Mouse (Mus musculus): ENCODE measurements around the gene Fam83b.

The Fam83b gene

GRCm38 (mm10) chr9:76566515-76567280 lies at the start of gene Fam83b:
Fam83b (minus strand) TSS chr9:76567116.
- no peak for DNase-seq

GRCm38 (mm10) chr9:76614165-76614564 lies 47.2 kb upstream of the Fam83b start:
- DNase-seq = no peak

- DNase-seq = no peak
Measured at GRCm38 (mm10) chr9:76603744-76604143, 36.8 kb upstream of the Fam83b start.

DNA sequence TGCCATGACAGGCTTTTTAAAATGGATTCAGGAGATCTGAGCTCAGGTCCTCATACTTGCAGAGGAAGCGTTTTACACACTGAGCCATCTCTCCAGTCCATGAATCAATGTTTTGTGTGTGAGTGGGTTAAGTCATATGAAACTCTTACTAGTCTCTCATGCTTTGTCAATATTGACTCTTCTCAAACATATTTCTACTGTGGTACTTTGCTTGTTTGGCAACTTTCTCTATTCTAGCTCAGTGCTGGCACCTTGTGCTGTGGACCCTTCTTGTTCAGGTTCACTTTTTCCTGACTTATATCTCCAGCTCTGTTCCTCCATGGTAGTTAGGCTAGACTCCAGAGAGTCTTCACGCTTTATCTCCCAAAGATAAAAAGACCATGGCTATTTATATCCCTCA lies 36.0 kb upstream of the Fam83b start:
- DNase-seq = no peak

DNA sequence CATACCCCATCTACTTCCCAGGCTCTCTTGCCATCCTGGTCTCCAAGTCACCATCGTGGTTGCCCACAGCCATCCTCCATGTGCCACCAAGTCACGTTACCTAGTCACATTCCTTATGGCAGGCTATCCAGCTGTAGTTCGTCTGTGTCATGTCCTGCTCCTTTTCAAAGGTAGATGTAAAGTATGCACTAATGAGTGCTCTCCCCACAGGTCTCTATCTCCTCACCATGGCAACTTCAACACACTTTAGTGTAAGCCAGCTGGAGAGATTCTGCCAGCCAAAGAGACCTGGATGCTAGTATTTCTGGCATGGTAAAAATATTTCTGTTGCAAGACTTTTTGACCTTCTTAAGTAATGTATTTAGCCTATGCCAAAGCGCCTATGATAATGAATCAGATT lies 30.5 kb upstream of the Fam83b start:
- DNase-seq = no peak

- no peak for DNase-seq
Measured at GRCm38 (mm10) chr9:76593841-76594240, 26.9 kb upstream of the Fam83b start.

GRCm38 (mm10) chr9:76583943-76584342 lies 17.0 kb upstream of the Fam83b start:
- no peak for DNase-seq

DNA sequence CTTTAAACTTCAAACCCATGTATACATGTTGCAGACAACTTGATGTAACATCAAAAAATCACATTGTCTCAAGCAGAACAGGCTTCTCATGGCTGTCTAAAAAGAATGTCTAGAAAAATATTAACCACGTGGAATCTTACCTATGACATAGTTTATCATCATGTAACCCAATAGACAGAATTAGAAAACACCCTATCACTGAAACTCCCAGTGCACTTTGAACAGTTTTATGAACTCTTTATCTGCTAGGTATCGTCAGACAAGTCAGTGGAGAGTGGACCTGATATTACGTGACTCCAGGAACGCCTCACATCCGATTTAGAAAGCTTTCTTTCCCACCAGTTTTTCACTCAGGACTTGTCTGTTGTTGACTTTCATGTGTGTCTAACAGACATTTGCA lies 15.1 kb upstream of the Fam83b start:
- no peak for DNase-seq

DNA sequence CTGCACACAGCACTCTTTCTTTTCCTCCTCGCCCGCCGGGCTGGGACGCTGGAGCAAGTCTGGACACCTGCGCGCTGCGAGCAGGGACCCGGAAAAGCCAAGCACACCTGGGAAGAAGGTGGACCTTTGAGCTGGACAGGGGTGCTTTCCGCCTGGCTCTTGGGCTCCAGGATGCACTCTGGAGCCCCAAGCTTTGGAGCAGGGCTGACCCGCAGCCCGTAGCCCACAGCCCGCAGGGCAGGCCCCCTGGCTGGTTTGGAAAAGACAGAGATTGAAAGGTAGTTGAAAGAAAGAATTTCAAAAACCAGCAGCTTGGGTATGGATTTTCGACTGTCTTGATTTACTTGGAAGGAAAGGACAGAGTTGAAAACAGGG lies 352 bp upstream of the Fam83b start:
- no peak for DNase-seq

GRCm38 (mm10) chr9:76565656-76566055 lies 1.3 kb downstream of the Fam83b start:
- DNase-seq = no peak

DNA sequence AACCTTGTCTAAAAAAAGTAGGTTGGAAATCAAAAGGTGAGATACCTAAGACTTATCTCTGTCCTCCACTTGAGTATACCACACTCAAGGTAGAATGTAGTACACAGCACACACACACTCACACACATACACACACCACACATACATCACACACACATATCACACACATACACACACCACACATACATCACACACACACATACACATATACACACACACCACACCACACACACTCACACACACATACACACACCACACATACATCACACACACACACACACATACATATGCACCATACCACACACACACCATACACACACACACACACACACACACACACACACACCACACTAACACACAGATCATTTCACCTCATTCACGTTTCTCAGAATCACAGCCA lies 2.8 kb downstream of the Fam83b start:
- DNase-seq = no peak

DNA sequence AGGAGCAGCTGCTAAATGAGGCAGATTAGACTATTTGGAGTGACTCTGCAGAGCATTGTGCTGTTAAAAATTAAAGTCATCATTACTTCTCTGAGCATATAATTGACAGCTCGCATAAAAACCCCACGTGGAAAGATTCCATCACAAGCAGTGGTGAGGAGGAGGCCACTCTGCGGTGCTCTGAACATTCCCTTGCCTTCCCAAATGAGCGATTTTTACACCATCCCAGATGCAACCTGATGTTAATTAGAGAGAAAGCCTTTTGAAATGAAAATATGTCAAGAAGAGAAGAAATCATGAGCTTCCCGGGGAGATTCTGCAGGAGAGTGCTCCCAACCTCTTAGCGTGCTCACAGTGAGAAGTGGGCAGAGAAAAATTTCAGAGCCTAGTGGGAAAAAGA lies 4.1 kb downstream of the Fam83b start:
- DNase-seq = no peak

GRCm38 (mm10) chr9:76559240-76559639 lies 7.7 kb downstream of the Fam83b start:
- DNase-seq = no peak

DNA sequence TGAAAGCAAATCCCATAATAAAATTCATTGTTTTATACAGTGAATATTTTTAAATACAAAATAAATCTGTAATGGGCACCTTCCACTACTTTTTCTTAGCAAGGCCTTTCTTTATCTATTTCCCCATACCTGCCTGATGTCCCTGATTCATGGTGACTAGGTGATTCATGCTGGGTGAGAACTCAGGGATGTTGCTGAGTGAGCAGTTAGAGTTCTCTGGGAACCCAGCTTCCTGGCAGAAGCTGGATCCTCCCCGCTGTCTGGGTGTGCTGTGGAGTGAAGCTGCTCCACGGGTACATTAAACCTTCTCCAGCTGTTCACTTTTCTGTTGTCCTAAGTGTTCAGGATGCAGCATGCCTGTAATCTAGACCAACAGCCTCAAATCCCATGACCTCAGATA lies 13.2 kb downstream of the Fam83b start:
- no peak for DNase-seq

DNA sequence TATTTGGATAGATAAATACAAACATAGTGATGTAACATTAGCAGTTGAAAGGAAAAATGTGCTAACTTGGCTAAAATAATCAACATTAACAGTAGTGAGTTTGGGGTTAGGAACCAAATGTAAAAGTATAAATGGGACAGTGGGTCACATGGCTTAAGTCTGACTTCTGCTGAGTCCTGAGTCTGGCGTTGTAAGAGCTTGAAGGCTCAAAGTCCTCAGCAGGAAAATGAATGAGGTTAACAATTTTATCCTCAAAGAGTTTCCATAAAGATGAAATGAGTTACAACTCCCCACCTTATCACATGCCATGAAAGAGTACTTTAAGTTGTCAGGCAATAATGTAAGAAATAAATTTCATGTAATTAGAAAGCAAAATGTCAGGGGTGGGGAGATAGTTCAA lies 13.8 kb downstream of the Fam83b start:
- DNase-seq = no peak

DNA sequence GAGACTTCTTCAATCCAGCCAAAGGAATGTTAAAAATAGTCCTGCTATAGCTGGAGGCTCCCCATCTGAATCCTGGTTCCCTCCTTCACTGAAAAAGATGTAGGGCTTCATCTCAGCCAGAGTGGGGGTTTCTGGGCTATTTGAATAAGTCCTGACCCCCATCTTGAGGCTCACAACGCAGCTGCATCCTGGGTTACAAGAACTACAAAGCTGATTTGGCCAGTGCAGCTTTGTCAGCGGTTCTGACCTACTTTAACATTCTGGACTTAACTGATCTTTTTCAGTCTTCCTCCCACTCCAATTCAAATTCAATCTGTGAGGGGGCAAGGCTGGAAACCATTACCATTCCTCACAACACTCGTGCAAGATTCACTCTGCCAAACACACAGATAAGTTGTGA lies 20.2 kb downstream of the Fam83b start:
- DNase-seq = no peak

- DNase-seq = no peak
Measured at GRCm38 (mm10) chr9:76540684-76541083, 26.2 kb downstream of the Fam83b start.

- no peak for DNase-seq
Measured at GRCm38 (mm10) chr9:76539953-76540621, 26.8 kb downstream of the Fam83b start.

GRCm38 (mm10) chr9:76539271-76539670 lies 27.6 kb downstream of the Fam83b start:
- DNase-seq = no peak

GRCm38 (mm10) chr9:76536032-76536431 lies 30.9 kb downstream of the Fam83b start:
- no peak for DNase-seq

DNA sequence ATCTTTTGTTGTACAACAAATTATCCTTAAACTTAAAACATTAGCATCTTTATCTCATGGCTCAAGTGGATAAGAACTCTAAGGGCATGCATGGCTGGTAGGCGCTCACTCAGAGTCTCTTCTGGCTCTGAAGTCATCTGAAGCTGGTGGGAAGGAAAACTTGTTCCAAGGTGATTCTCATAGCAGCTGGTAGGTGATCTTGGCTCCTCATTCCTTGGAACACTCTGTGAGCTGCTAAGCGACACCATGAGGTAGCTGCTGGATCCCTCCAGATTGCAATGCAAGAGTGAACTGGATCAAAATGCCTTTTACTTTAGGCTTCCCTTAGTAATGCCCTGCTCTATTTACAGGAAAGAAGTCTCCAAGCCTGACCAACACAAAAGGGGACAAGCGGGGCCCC lies 34.5 kb downstream of the Fam83b start:
- no peak for DNase-seq

- DNase-seq = no peak
Measured at GRCm38 (mm10) chr9:76531368-76531767, 35.5 kb downstream of the Fam83b start.

DNA sequence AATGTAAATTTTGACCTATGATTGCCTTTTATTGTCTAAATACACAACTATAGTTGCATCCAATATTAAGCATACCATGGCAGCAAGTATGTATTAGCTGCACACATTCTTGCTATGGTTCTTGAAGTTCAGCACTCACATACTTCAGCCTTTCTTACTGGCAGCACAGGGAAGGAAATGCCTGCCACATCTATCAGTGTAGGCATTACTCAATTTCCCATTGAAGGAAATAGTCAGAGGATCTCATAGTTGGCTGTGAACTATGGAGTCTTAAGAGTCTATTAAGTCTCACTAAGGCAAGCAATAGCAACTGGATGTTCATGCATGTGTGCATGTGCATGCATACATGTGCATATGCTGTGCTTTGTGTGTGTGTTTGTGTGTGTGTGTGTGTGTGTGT lies 41.3 kb downstream of the Fam83b start:
- no peak for DNase-seq

GRCm38 (mm10) chr9:76523075-76523474 lies 43.8 kb downstream of the Fam83b start:
- DNase-seq = no peak

- DNase-seq = no peak
Measured at GRCm38 (mm10) chr9:76521640-76522039, 45.3 kb downstream of the Fam83b start.

Data from cerebellum, adult 18-20 months (tissue).